Mouse (Mus musculus): ENCODE results near the gene Tom1l2.

Gene Tom1l2

GRCm38 (mm10) chr11:60352559-60353411 is at the start of gene Tom1l2, which contains the start of gene Drc3:
TSS of gene Tom1l2 (minus strand) at chr11:60352905.
TSS of gene Drc3 (plus strand) at chr11:60353329.
- DNase-seq (ENCODE audit: low read depth): peak; percentile 98

- DNase-seq (ENCODE audit: low read depth): no peak
These were observed 44.5 kb upstream of the Tom1l2 start for GRCm38 (mm10) chr11:60397172-60397571.

- no peak for DNase-seq (ENCODE audit: low read depth)
These were observed 43.8 kb upstream of the Tom1l2 start for GRCm38 (mm10) chr11:60396546-60396945.

- no peak for DNase-seq (ENCODE audit: low read depth)
These were observed 38.6 kb upstream of the Tom1l2 start for GRCm38 (mm10) chr11:60391346-60391745.

- DNase-seq (ENCODE audit: low read depth): no peak
These were observed 35.2 kb upstream of the Tom1l2 start for GRCm38 (mm10) chr11:60387944-60388343.

GRCm38 (mm10) chr11:60385946-60386345 is 33.2 kb upstream of the Tom1l2 start:
- DNase-seq (ENCODE audit: low read depth): no peak

GRCm38 (mm10) chr11:60384762-60385421 is 32.2 kb upstream of the Tom1l2 start:
- DNase-seq (ENCODE audit: low read depth): no peak

- DNase-seq (ENCODE audit: low read depth): no peak
These were observed 30.8 kb upstream of the Tom1l2 start for GRCm38 (mm10) chr11:60383518-60383917.

- DNase-seq (ENCODE audit: low read depth): no peak
These were observed 21.8 kb upstream of the Tom1l2 start for GRCm38 (mm10) chr11:60374481-60374880.

GRCm38 (mm10) chr11:60370431-60370830 is 17.7 kb upstream of the Tom1l2 start:
- no peak for DNase-seq (ENCODE audit: low read depth)

GRCm38 (mm10) chr11:60369448-60369847 is 16.7 kb upstream of the Tom1l2 start:
- no peak for DNase-seq (ENCODE audit: low read depth)

GRCm38 (mm10) chr11:60368909-60369308 is 16.2 kb upstream of the Tom1l2 start:
- no peak for DNase-seq (ENCODE audit: low read depth)

GRCm38 (mm10) chr11:60367256-60367655 is 14.6 kb upstream of the Tom1l2 start:
- DNase-seq (ENCODE audit: low read depth): no peak

GRCm38 (mm10) chr11:60366239-60367019 is 13.7 kb upstream of the Tom1l2 start:
- no peak for DNase-seq (ENCODE audit: low read depth)

- no peak for DNase-seq (ENCODE audit: low read depth)
These were observed 8.0 kb upstream of the Tom1l2 start for GRCm38 (mm10) chr11:60360631-60361201.

GRCm38 (mm10) chr11:60359936-60360335 is 7.2 kb upstream of the Tom1l2 start:
- no peak for DNase-seq (ENCODE audit: low read depth)

- no peak for DNase-seq (ENCODE audit: low read depth)
These were observed 6.4 kb upstream of the Tom1l2 start for GRCm38 (mm10) chr11:60359138-60359537.

- DNase-seq (ENCODE audit: low read depth): no peak
These were observed 5.8 kb upstream of the Tom1l2 start for GRCm38 (mm10) chr11:60358548-60358947.

- no peak for DNase-seq (ENCODE audit: low read depth)
These were observed 4.4 kb upstream of the Tom1l2 start for GRCm38 (mm10) chr11:60357116-60357515.

- DNase-seq (ENCODE audit: low read depth): no peak
These were observed 3.2 kb upstream of the Tom1l2 start for GRCm38 (mm10) chr11:60355952-60356351.

GRCm38 (mm10) chr11:60351925-60352371 is 757 bp downstream of the Tom1l2 start:
- DNase-seq (ENCODE audit: low read depth): peak; percentile 26

- peak; percentile 30 for DNase-seq (ENCODE audit: low read depth)
These were observed 1.3 kb downstream of the Tom1l2 start for GRCm38 (mm10) chr11:60351388-60351787.

Measured in naive thymus-derived CD4-positive, alpha-beta T cell, adult 2 months (primary cell).